Mouse (Mus musculus) CH12.LX (cell line): ENCODE results near the gene 1600002K03Rik. TPM values are rescaled to one million over a fixed set of nuclear protein-coding genes. Genes with fewer than 3 reads are reported as not detected.
"Not testable (repeated sequence)": the region's sequence is repeated elsewhere in the genome, so short reads cannot be mapped to it uniquely, and the experiment has no call there.

Experiments used
- DNase-seq: peaks from one replicate; pipeline ENCODE4 v3.0.0-alpha.2; 2013; ENCODE audit errors: extremely low read depth
- H3K27ac ChIP-seq: 2 replicates; pipeline ENCODE4 v1.5.1; 2012; ENCODE audit warnings: low read depth, mild to moderate bottlenecking, control low read depth, moderate library complexity; ENCODE audit not compliant: insufficient read depth
- H3K27me3 ChIP-seq: replicated peaks from 2 replicates; pipeline ENCODE3; 2012; ENCODE audit warnings: inconsistent platforms
- H3K36me3 ChIP-seq, 2 experiments: replicated peaks in 1 of 2; 2 replicates each; pipeline versions ENCODE3 to v1.6.1; 2012; ENCODE audit warnings: inconsistent platforms in 1 of 2, low read length in 1 of 2, mild to moderate bottlenecking in 1 of 2, mixed read lengths in 1 of 2, moderate library complexity in 1 of 2; ENCODE audit not compliant: control insufficient read depth in 1 of 2, insufficient read depth in 1 of 2
- H3K4me1 ChIP-seq, 2 experiments: 2 replicates each; pipeline ENCODE4 v1.6.1; 2012; ENCODE audit warnings: inconsistent platforms in 1 of 2, moderate library complexity in 1 of 2; ENCODE audit not compliant: insufficient read depth in 2 of 2, control insufficient read depth in 1 of 2
- H3K4me2 ChIP-seq: 2 replicates; pipeline ENCODE4 v1.6.1; 2012; ENCODE audit warnings: low read depth, mild to moderate bottlenecking, control low read depth; ENCODE audit not compliant: poor library complexity, insufficient read depth, severe bottlenecking
- H3K4me3 ChIP-seq, 3 experiments: fragments of 150-350 bp in 1 of 3; sonication (generic) in 1 of 3; replicated peaks in 1 of 3; 2 replicates each; pipeline versions ENCODE3 to v1.5.1; 2011 to 2012; ENCODE audit warnings: low read depth in 2 of 3, low read length in 2 of 3, mild to moderate bottlenecking in 2 of 3, moderate library complexity in 2 of 3, control low read depth in 1 of 3, improper control_type of control experiment in 1 of 3, inconsistent platforms in 1 of 3, mixed read lengths in 1 of 3; ENCODE audit not compliant: poor library complexity in 1 of 3
- H3K79me2 ChIP-seq: replicated peaks from 2 replicates; pipeline ENCODE4 v1.6.1; 2012; ENCODE audit warnings: mild to moderate bottlenecking, moderate library complexity; ENCODE audit not compliant: control insufficient read depth, poor library complexity, insufficient read depth, severe bottlenecking; ENCODE audit errors: extremely low read depth
- H3K9ac ChIP-seq: 2 replicates; pipeline ENCODE4 v1.6.1; 2012; ENCODE audit warnings: low read depth, mild to moderate bottlenecking, control low read depth, moderate library complexity; ENCODE audit not compliant: insufficient read depth
- H3K9me3 ChIP-seq: replicated peaks from 2 replicates; pipeline ENCODE3; 2012; ENCODE audit warnings: low read length, inconsistent platforms, mixed read lengths
- CHD2 ChIP-seq: IDR thresholded peaks from 2 replicates; pipeline ENCODE4 v1.6.1; 2011; ENCODE audit warnings: low read length, improper control_type of control experiment
- EP300 ChIP-seq: IDR thresholded peaks from 2 replicates; pipeline ENCODE4 v1.6.1; 2011; ENCODE audit warnings: low read length, improper control_type of control experiment
- ETS1 ChIP-seq: conservative IDR thresholded peaks from 2 replicates; pipeline ENCODE4 v1.6.1; 2012; ENCODE audit warnings: low read depth, mild to moderate bottlenecking, inconsistent platforms, low read length, improper control_type of control experiment, moderate library complexity
- GABPA ChIP-seq: IDR thresholded peaks from 2 replicates; pipeline ENCODE4 v1.6.1; 2012; ENCODE audit warnings: low read depth, low read length, improper control_type of control experiment, inconsistent platforms; ENCODE audit not compliant: insufficient replicate concordance
- JUN ChIP-seq: IDR thresholded peaks from 2 replicates; pipeline ENCODE4 v1.6.1; 2011; ENCODE audit warnings: low read depth, mild to moderate bottlenecking, low read length, improper control_type of control experiment, moderate library complexity; ENCODE audit not compliant: insufficient read depth
- JUND ChIP-seq: conservative IDR thresholded peaks from 2 replicates; pipeline ENCODE4 v1.6.1; 2011; ENCODE audit warnings: low read depth, low read length, improper control_type of control experiment
- KAT2A ChIP-seq: IDR thresholded peaks from 2 replicates; pipeline ENCODE4 v1.6.1; 2012; ENCODE audit warnings: low read length, improper control_type of control experiment, inconsistent platforms; ENCODE audit not compliant: insufficient replicate concordance
- MAFK ChIP-seq: IDR thresholded peaks from 2 replicates; pipeline ENCODE4 v1.6.1; 2011; ENCODE audit warnings: low read length, improper control_type of control experiment; ENCODE audit not compliant: insufficient replicate concordance
- MEF2A ChIP-seq: IDR thresholded peaks from 2 replicates; pipeline ENCODE4 v1.6.1; 2014; ENCODE audit warnings: low read depth, mild to moderate bottlenecking, inconsistent platforms, low read length, improper control_type of control experiment, borderline replicate concordance
- NELFE ChIP-seq: IDR thresholded peaks from 2 replicates; pipeline ENCODE4 v1.6.1; 2011; ENCODE audit warnings: low read depth, low read length, improper control_type of control experiment
- POLR2A ChIP-seq: IDR thresholded peaks from 2 replicates; pipeline ENCODE4 v1.6.1; 2011; ENCODE audit warnings: low read depth, mild to moderate bottlenecking, improper control_type of control experiment, low read length
- RAD21 ChIP-seq: IDR thresholded peaks from 2 replicates; pipeline ENCODE4 v1.6.1; 2011; ENCODE audit warnings: low read depth, mild to moderate bottlenecking, low read length, improper control_type of control experiment, moderate library complexity
- TBP ChIP-seq: conservative IDR thresholded peaks from 2 replicates; pipeline ENCODE4 v1.6.1; 2011; ENCODE audit warnings: low read depth, low read length, improper control_type of control experiment
- TCF12 ChIP-seq: IDR thresholded peaks from 2 replicates; pipeline ENCODE4 v1.6.1; 2014; ENCODE audit warnings: low read depth, mild to moderate bottlenecking, inconsistent platforms, low read length, improper control_type of control experiment
- UBTF ChIP-seq: IDR thresholded peaks from 2 replicates; pipeline ENCODE4 v1.6.1; 2012; ENCODE audit warnings: low read depth, mild to moderate bottlenecking, inconsistent platforms, low read length, improper control_type of control experiment, moderate library complexity
- USF1 ChIP-seq: IDR thresholded peaks from 2 replicates; pipeline ENCODE4 v1.6.1; 2014; ENCODE audit warnings: low read depth, mild to moderate bottlenecking, inconsistent platforms, low read length, improper control_type of control experiment
- ZC3H11A ChIP-seq: IDR thresholded peaks from 2 replicates; pipeline ENCODE4 v1.6.1; 2012; ENCODE audit warnings: low read depth, mild to moderate bottlenecking, inconsistent platforms, low read length, improper control_type of control experiment
- ZKSCAN1 ChIP-seq: IDR thresholded peaks from 2 replicates; pipeline ENCODE4 v1.6.1; 2012; ENCODE audit warnings: low read depth, inconsistent platforms, low read length, improper control_type of control experiment, borderline replicate concordance
- dilution Hi-C: fragments of 300-500 bp; cut with MboI; formaldehyde crosslinking; loops from 2 replicates; pipeline ENCODE4 v1.14.3; 2020; ENCODE audit warnings: low sequenced_read_pairs; ENCODE audit not compliant: extremely low pct_unique_long_range_greater_than_20kb, extremely low pct_ligation_motif_present
- in situ Hi-C: fragments of 300-500 bp; cut with MboI; formaldehyde crosslinking; loops from 3 replicates; pipeline ENCODE4 v1.14.3; 2019; ENCODE audit warnings: low sequenced_read_pairs, low pct_ligation_motif_present, low pct_unique_long_range_greater_than_20kb, mixed read lengths
- polyA plus RNA-seq: library from polyadenylated mRNA; unstranded; fragments of >175 nt; gene quantifications from 2 replicates; pipeline ENCODE4 v1.2.1, GENCODE M21; 2012; ENCODE audit warnings: low read depth; ENCODE audit not compliant: insufficient read length
- total RNA-seq, 2 experiments: library from RNA; depleted of rRNA; stranded (reverse); fragments of 300-350 nt in 1 of 2; fragments of >200 nt in 1 of 2; gene quantifications; 2 replicates each; pipeline ENCODE4 v1.2.3; 2012 to 2014

1600002K03Rik gene
- total and polyA plus RNA-seq, 3 experiments = 19.3 to 40.2 (median 30.5) TPM

- in situ Hi-C loops (no loop called here), dilution Hi-C loops (no loop called here)
- Histone ChIP-seq H3K27me3 (peaks cover 11% of the 10 kb centered on the region), H3K79me2 (no peaks in the 10 kb centered on the region), H3K4me2 (no peak overlapping the region), H3K9me3 (no peaks in the 10 kb centered on the region), H3K4me1 (peaks cover 5 to 6% of the 10 kb centered on the region in 2 experiments; a peak in 3 of 4 replicates), H3K36me3 (no peaks in the 10 kb centered on the region), H3K9ac (no peak overlapping the region), H3K4me3 (no peak overlapping the region), H3K27ac (no peak overlapping the region)
- no peak for DNase-seq
- TF ChIP-seq ETS1 (no peak), NELFE (no peak), UBTF (no peak), EP300 (no peak), ZKSCAN1 (no peak), RAD21 (no peak), POLR2A (no peak), GABPA (no peak), JUN (no peak), TBP (no peak), USF1 (no peak), KAT2A (no peak), MEF2A (no peak), TCF12 (no peak), ZC3H11A (no peak), MAFK (no peak), CHD2 (no peak)
These were observed 42.5 kb downstream of the 1600002K03Rik start for GRCm38 (mm10) chr10:80215048-80215772.

GRCm38 (mm10) chr10:80220676-80221075 is 47.9 kb downstream of the 1600002K03Rik start:
- TF ChIP-seq UBTF (no peak), JUND (no peak)
- Histone ChIP-seq H3K4me2 (no peak overlapping the region), H3K9me3 (no peaks in the 10 kb centered on the region), H3K9ac (no peak overlapping the region), H3K27ac (no peak overlapping the region), H3K36me3 (no peaks in the 10 kb centered on the region), H3K27me3 (peaks cover 25% of the 10 kb centered on the region), H3K4me3 (no peak overlapping the region), H3K79me2 (no peaks in the 10 kb centered on the region), H3K4me1 (peaks cover 6 to 7% of the 10 kb centered on the region in 2 experiments; a peak in 3 of 4 replicates)
- dilution Hi-C loops = no loop called here
- no peak for DNase-seq
- in situ Hi-C loops = no loop called here

DNA sequence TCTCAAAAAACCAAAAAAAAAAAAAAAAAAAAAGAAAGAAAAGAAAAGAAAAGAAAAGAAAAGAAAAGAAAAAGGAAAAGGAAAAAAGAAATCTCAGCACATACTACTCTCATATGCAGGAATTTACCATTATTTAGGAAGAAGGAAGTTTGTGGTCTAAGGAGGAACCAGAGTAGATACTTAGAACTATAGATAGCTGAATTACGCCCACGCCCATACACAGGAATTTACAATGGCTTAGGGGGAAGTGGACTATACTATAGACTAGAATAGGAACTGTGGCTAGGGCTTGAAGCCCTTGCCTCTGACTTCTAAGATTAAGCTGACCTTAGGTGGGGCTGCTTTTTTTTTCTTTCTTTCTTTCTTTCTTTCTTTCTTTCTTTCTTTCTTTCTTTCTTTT is 50.4 kb downstream of the 1600002K03Rik start:
- H3K27ac ChIP-seq, H3K9me3 ChIP-seq, in situ Hi-C loops, H3K36me3 ChIP-seq, dilution Hi-C loops, H3K79me2 ChIP-seq, H3K4me2 ChIP-seq, DNase-seq, H3K9ac ChIP-seq, H3K4me3 ChIP-seq: not testable (repeated sequence)
- peaks cover 24% of the 10 kb centered on the region for H3K27me3 ChIP-seq
- peaks cover 9 to 22% of the 10 kb centered on the region in 2 experiments for H3K4me1 ChIP-seq
